Mouse (Mus musculus): Measurements from ENCODE around the gene Magi2. TPM values are rescaled to one million over a fixed set of nuclear protein-coding genes. Genes with fewer than 3 reads are reported as not detected.

The Magi2 gene
- polyA plus RNA-seq, 1 experiment from 2014 or later = 1.9 TPM

DNA sequence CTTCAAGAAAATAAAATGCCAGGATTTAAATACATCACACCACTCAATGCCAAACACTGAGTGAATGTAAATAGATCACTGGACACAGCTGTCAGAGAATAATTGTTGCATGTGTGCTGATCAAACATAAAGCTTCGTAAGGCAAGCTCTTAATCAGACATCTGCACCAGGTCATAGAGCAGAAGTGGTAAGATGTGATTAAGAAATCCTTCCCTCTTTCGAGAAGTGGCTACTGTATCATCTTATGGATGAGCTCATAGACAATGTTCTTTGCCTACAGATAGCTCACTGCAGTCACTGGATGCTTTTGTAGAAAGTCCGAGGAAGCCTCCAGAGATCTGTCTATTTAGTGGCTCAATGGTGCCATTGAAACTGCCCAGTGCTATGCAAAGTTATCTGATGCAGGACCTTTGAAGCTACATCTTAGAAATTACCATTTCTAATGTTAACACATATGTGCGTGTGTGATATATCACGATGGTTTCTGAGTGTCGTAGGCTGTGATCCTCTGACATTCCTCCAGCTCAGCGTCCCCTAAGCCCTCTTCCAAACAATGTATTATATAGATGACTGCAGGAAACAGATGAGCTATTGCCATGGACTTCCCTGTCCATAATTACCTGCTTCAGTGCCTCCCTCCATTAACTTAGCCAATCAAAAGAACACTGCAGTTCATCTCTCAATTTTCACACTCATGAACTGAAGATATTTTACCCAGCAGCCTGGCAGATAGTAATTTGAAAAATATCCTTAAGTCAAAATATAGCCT, 1231.1 kb downstream of the Magi2 start:
- Histone ChIP-seq H3K36me3 (ENCODE audit: insufficient read depth, low read length) (no peaks in the 10 kb centered on the region), H3K27ac (ENCODE audit: low read length) (no peak overlapping the region), H3K9ac (replicated peaks; ENCODE audit: low read depth) (no peak overlapping the region), H3K4me1 (ENCODE audit: insufficient read depth, low read depth, low read length) (no peaks in the 10 kb centered on the region), H3K4me2 (replicated peaks; ENCODE audit: low read depth, low read length) (no peak overlapping the region), H3K4me3 (ENCODE audit: low read depth, low read length) (no peak overlapping the region), H3K9me3 (ENCODE audit: low read length) (no peaks in the 10 kb centered on the region), H3K27me3 (replicated peaks; ENCODE audit: insufficient read depth, low read length) (no peaks in the 10 kb centered on the region)
- DNase-seq (ENCODE audit: low spot score) (no peak), ATAC-seq (no peak)
- TF ChIP-seq EP300 (IDR thresholded peaks at IDR 0.05) (no peak), CTCF (IDR thresholded peaks at IDR 0.05) (no peak)
- 58% methylated on average over 7 of the region's 7 CpGs for WGBS

- no peak for DNase-seq (ENCODE audit: low spot score)
- Histone ChIP-seq H3K4me1 (ENCODE audit: insufficient read depth, low read depth, low read length) (no peaks in the 10 kb centered on the region), H3K9ac (replicated peaks; ENCODE audit: low read depth) (no peak overlapping the region), H3K4me2 (replicated peaks; ENCODE audit: low read depth, low read length) (no peak overlapping the region), H3K27me3 (replicated peaks; ENCODE audit: insufficient read depth, low read length) (no peaks in the 10 kb centered on the region), H3K36me3 (ENCODE audit: insufficient read depth, low read length) (no peaks in the 10 kb centered on the region), H3K27ac (ENCODE audit: low read length) (no peak overlapping the region), H3K9me3 (ENCODE audit: low read length) (no peaks in the 10 kb centered on the region), H3K4me3 (ENCODE audit: low read depth, low read length) (no peak overlapping the region)
- 45% methylated on average over 2 of the region's 2 CpGs for WGBS
- no peak for TF ChIP-seq CTCF (IDR thresholded peaks at IDR 0.05)
- no peak for ATAC-seq
These were observed 1234.9 kb downstream of the Magi2 start for GRCm38 (mm10) chr5:20461709-20462108.

GRCm38 (mm10) chr5:20462376-20462775, 1235.5 kb downstream of the Magi2 start:
- ATAC-seq (no peak), DNase-seq (ENCODE audit: low spot score) (no peak)
- Histone ChIP-seq H3K4me1 (ENCODE audit: insufficient read depth, low read depth, low read length) (no peaks in the 10 kb centered on the region), H3K4me2 (replicated peaks; ENCODE audit: low read depth, low read length) (no peak overlapping the region), H3K4me3 (ENCODE audit: low read depth, low read length) (no peak overlapping the region), H3K9me3 (ENCODE audit: low read length) (no peaks in the 10 kb centered on the region), H3K27ac (ENCODE audit: low read length) (no peak overlapping the region), H3K27me3 (replicated peaks; ENCODE audit: insufficient read depth, low read length) (no peaks in the 10 kb centered on the region), H3K9ac (replicated peaks; ENCODE audit: low read depth) (no peak overlapping the region), H3K36me3 (ENCODE audit: insufficient read depth, low read length) (no peaks in the 10 kb centered on the region)
- TF ChIP-seq EP300 (IDR thresholded peaks at IDR 0.05) (no peak), CTCF (IDR thresholded peaks at IDR 0.05) (no peak)
- 60% methylated on average over 2 of the region's 2 CpGs for WGBS

DNA sequence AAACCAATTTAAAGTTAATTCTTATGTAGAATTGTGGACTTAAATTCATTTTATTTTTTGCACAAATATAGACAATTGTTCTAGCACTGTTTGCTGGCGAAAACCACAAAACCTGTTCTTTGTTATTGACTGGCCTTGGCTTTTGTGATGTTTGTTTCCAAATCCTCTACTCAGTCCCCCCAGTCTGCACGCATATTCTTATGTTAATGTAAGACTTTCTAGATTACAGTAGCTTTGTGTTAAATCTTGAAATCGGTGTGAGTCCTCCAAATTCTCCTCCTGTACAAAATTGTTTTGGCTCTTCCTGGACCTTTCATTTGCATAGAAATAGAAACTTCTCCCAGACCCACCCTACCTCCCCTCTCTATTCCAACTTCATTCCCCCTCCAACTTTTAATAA, 1242.9 kb downstream of the Magi2 start:
- Histone ChIP-seq H3K4me3 (ENCODE audit: low read depth, low read length) (no peak overlapping the region), H3K4me1 (ENCODE audit: insufficient read depth, low read depth, low read length) (no peaks in the 10 kb centered on the region), H3K9me3 (ENCODE audit: low read length) (no peaks in the 10 kb centered on the region), H3K9ac (replicated peaks; ENCODE audit: low read depth) (no peak overlapping the region), H3K27me3 (replicated peaks; ENCODE audit: insufficient read depth, low read length) (no peaks in the 10 kb centered on the region), H3K4me2 (replicated peaks; ENCODE audit: low read depth, low read length) (no peak overlapping the region), H3K36me3 (ENCODE audit: insufficient read depth, low read length) (no peaks in the 10 kb centered on the region), H3K27ac (ENCODE audit: low read length) (no peak overlapping the region)
- 79% methylated on average over 3 of the region's 3 CpGs for WGBS
- TF ChIP-seq CTCF (IDR thresholded peaks at IDR 0.05) = no peak
- no peak for TF ChIP-seq EP300 (IDR thresholded peaks at IDR 0.05)
- ATAC-seq = no peak
- no peak for DNase-seq (ENCODE audit: low spot score)

DNA sequence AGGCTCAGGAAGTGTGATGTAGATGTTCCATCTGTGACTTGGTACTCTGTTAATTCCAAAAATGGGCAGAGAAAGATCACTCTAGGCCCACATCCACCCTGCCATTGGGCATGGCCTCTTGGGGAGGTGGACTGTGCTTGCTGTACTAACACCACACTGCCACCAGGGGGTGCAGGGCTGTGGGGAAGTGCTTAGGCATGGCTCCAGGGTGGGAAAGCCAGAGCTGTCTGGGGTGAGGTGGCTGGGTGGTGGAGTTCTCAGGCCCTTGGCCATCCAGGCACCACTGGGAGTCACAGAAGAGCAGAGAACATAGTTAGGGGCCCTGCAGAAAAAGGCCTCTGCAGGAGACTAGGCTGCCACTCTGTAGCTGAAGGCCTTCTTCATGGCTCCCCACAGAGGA, 1243.6 kb downstream of the Magi2 start:
- DNase-seq (ENCODE audit: low spot score) (peak; percentile 7), ATAC-seq (peak; percentile 23; the same call in 1 of the 2 replicates)
- TF ChIP-seq CTCF (IDR thresholded peaks at IDR 0.05) = peak; percentile 77
- TF ChIP-seq EP300 (IDR thresholded peaks at IDR 0.05) = no peak
- Histone ChIP-seq H3K9ac (replicated peaks; ENCODE audit: low read depth) (no peak overlapping the region), H3K4me2 (replicated peaks; ENCODE audit: low read depth, low read length) (no peak overlapping the region), H3K4me3 (ENCODE audit: low read depth, low read length) (no peak overlapping the region), H3K27me3 (replicated peaks; ENCODE audit: insufficient read depth, low read length) (no peaks in the 10 kb centered on the region), H3K27ac (ENCODE audit: low read length) (no peak overlapping the region), H3K9me3 (ENCODE audit: low read length) (no peaks in the 10 kb centered on the region), H3K4me1 (ENCODE audit: insufficient read depth, low read depth, low read length) (no peaks in the 10 kb centered on the region), H3K36me3 (ENCODE audit: insufficient read depth, low read length) (no peaks in the 10 kb centered on the region)

DNA sequence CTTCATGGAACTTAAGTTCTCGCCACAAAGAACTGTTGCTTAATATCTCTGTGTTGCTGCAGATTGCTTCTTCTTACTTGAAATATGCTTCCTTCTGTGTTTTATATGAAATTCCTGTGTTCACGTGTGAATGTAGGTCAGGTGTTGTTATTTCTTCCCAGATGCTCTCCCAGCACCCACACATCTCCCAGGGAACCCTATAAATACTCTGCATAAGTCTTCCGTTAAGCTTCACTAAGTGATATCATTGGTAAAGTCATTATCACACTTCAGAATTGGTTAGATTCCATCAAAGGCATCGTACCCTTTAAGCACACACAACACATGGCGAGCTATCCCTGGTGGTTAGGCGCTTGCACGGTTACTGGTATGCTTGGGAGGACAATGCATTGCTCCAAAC, 1257.7 kb downstream of the Magi2 start:
- Histone ChIP-seq H3K36me3 (ENCODE audit: insufficient read depth, low read length) (no peaks in the 10 kb centered on the region), H3K9ac (replicated peaks; ENCODE audit: low read depth) (no peak overlapping the region), H3K27ac (ENCODE audit: low read length) (no peak overlapping the region), H3K4me1 (ENCODE audit: insufficient read depth, low read depth, low read length) (no peaks in the 10 kb centered on the region), H3K9me3 (ENCODE audit: low read length) (no peaks in the 10 kb centered on the region), H3K4me2 (replicated peaks; ENCODE audit: low read depth, low read length) (no peak overlapping the region), H3K27me3 (replicated peaks; ENCODE audit: insufficient read depth, low read length) (no peaks in the 10 kb centered on the region), H3K4me3 (ENCODE audit: low read depth, low read length) (no peak overlapping the region)
- WGBS = 80% methylated on average over 7 of the region's 7 CpGs
- TF ChIP-seq EP300 (IDR thresholded peaks at IDR 0.05) (no peak), CTCF (IDR thresholded peaks at IDR 0.05) (no peak)
- ATAC-seq (no peak), DNase-seq (ENCODE audit: low spot score) (no peak)

Measured in lung, postnatal 0 days (tissue).